Mouse (Mus musculus): ENCODE results near the gene Ctsw. TPM values are rescaled to one million over a fixed set of nuclear protein-coding genes. Genes with fewer than 3 reads are reported as not detected.
A peak's percentile ranks its signal among the peaks of the same experiment; 100 is the strongest.
"Not testable (repeated sequence)": the region's sequence is repeated elsewhere in the genome, so short reads cannot be mapped to it uniquely, and the experiment has no call there.

The Ctsw gene
- total and polyA plus RNA-seq, 2 experiments from 2014 or later: 1.2 to 2.0 TPM

DNA sequence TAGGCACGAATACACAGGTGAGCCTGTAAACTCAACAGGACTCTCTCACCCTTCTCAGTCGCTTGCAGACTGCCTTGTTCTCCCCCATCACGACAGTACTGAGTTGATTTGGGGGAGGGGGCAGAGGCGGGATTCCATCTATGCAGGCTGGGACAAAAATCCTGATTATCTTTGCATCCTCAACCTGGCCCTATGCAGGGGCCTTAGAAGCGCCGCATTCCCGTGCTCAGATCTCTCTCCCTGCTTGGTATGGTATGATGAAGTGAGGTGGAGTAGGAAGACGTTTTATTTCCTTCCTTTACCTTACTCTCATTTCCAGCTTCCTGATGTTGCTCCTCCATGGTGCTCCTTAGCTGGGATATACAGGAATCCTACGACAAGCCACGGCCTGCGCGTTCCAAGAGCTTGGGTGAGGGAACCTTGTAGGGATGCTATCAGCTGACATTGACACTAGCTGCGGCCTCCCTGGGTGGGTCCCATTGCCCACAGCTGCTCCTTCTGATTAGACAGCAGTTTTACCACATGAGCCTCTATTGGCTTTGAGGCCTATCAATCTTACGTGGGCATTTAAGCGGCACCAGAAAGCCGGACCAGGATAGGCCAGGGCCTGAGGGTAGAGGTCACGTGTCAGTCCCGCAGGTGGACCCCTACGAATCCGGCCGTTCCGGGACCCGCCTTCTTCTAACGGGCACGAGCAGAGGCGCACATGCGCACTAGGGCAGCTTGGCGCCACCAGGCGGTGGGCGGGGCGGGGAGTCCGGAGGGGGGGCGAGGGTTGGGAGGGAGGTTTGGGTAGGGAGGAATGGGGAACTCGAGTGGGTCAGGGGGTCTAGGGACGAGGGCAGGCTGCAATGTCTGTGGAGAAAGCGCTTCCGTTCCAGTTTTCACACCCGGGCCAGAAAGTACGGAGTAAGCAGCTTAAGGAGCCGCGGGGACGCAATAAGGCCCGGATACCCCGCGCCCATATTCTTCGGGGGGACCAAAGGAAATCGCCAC, 42.0 kb upstream of the Ctsw start, which contains the start of gene Snx32:
Gene Snx32, minus strand, starts transcription at position 508 of the 996 bp plus-strand sequence.
- Histone ChIP-seq H3K4me2 (ENCODE audit: low read depth, low read length) (peak within 1 kb of the TSS; percentile 80), H3K9ac (replicated peaks; ENCODE audit: low read length) (peak within 1 kb of the TSS; percentile 70), H3K27ac (peak within 1 kb of the TSS; percentile 82), H3K36me3 (ENCODE audit: insufficient read depth, low read length) (no peaks in the 10 kb centered on the region), H3K4me3 (ENCODE audit: low read length) (peak within 1 kb of the TSS; percentile 53), H3K27me3 (ENCODE audit: insufficient read depth, low read length) (no peaks in the 10 kb centered on the region), H3K9me3 (ENCODE audit: low read length) (no peaks in the 10 kb centered on the region), H3K4me1 (ENCODE audit: insufficient read depth, low read length) (peaks cover 16% of the 10 kb centered on the region)
- peak; percentile 52 for TF ChIP-seq CTCF (IDR thresholded peaks at IDR 0.05; ENCODE audit: low read depth)
- DNase-seq (ENCODE audit: low spot score): peak; percentile 99
- ATAC-seq: peak; percentile 99
- WGBS: 2% methylated on average over 47 of the region's 47 CpGs

DNA sequence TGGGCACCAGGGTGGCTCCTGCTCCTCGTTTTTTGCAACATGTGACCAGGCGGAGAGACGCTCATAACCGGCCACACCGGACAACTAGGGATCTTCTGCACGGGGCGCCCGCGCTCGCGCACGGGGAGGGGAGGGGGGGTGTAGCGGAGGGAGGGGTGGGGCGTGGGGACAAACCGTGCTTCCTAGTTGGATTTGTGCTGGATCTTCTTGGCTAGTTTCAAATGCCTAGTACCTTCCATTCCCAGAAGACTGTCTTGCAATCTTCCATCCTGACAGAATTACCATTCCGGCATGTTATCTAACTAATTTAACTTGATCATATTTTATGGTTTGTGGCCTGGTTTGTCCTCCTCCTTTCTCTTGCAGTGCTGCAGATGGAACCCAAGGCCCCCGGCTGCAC, 35.4 kb upstream of the Ctsw start, which contains the start of gene 1700020D05Rik:
Gene 1700020D05Rik, minus strand, starts transcription at position 101 of the 400 bp plus-strand sequence.
- H3K27ac ChIP-seq: no peak within 1 kb of the TSS
- H3K27me3 ChIP-seq (ENCODE audit: insufficient read depth, low read length): no peaks in the 10 kb centered on the region
- TF ChIP-seq CTCF (IDR thresholded peaks at IDR 0.05; ENCODE audit: low read depth): no peak
- H3K36me3 ChIP-seq (ENCODE audit: insufficient read depth, low read length): no peaks in the 10 kb centered on the region
- 62% methylated on average over 17 of the region's 17 CpGs for WGBS
- H3K4me1 ChIP-seq (ENCODE audit: insufficient read depth, low read length): no peaks in the 10 kb centered on the region
- H3K9me3 ChIP-seq (ENCODE audit: low read length): no peaks in the 10 kb centered on the region
- ATAC-seq (no peak), DNase-seq (ENCODE audit: low spot score) (no peak)
- H3K9ac ChIP-seq (replicated peaks; ENCODE audit: low read length): no peak within 1 kb of the TSS
- no peak within 1 kb of the TSS for H3K4me3 ChIP-seq (ENCODE audit: low read length)
- H3K4me2 ChIP-seq (ENCODE audit: low read depth, low read length): no peak within 1 kb of the TSS

DNA sequence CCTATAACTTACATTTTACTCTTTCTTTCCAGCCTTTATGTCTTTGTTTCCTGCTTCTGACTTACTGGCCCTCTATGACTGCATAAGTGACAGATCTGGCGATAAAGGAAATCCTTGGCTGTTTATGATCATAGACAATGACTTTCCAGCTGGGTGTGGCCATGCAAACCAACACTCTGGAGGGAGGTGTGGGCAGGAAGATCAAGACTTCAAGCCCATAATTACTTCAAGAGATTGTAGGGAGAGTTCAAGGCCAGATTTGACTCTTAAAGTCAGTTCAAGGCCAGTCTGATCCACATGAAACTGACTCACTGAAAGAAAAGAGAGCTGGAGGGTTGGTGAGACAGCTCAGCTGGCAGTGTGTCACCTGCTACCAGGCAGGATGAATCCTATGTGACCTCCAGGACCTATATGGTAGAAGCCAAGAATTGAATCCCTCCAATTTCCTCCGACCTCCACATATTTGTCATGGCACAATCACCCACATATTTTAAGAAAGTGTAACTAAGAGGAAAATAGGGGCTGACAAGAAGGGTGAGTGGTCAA, 32.1 kb upstream of the Ctsw start:
- H3K27ac ChIP-seq: no peak overlapping the region
- H3K27me3 ChIP-seq (ENCODE audit: insufficient read depth, low read length): no peaks in the 10 kb centered on the region
- no peak for TF ChIP-seq CTCF (IDR thresholded peaks at IDR 0.05; ENCODE audit: low read depth)
- H3K9me3 ChIP-seq (ENCODE audit: low read length): no peaks in the 10 kb centered on the region
- peaks cover 23% of the 10 kb centered on the region for H3K36me3 ChIP-seq (ENCODE audit: insufficient read depth, low read length)
- DNase-seq (ENCODE audit: low spot score) (no peak), ATAC-seq (no peak)
- H3K4me1 ChIP-seq (ENCODE audit: insufficient read depth, low read length): no peaks in the 10 kb centered on the region
- 91% methylated on average over 2 of the region's 2 CpGs for WGBS
- H3K4me3 ChIP-seq (ENCODE audit: low read length): no peak overlapping the region
- H3K4me2 ChIP-seq (ENCODE audit: low read depth, low read length): no peak overlapping the region
- no peak overlapping the region for H3K9ac ChIP-seq (replicated peaks; ENCODE audit: low read length)

DNA sequence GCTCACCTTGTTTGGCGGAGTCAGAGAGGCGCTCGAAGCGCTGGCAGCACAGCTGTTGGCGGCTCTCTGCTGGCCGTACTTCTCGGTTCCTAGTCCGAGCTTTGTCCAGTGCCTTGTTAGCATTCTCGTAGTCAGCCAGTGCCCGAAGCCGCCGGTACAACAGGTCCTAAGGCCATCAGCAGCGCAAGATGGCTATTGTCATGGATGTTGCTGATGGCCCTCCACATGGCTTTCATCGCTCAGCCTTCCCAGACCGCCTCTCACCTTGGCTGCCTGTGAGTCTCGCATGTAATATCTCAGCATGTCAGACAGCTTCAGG, 27.7 kb upstream of the Ctsw start:
- no peak overlapping the region for H3K4me3 ChIP-seq (ENCODE audit: low read length)
- TF ChIP-seq CTCF (IDR thresholded peaks at IDR 0.05; ENCODE audit: low read depth): no peak
- H3K27ac ChIP-seq: no peak overlapping the region
- no peak overlapping the region for H3K4me2 ChIP-seq (ENCODE audit: low read depth, low read length)
- WGBS: 82% methylated on average over 16 of the region's 16 CpGs
- peaks cover 48% of the 10 kb centered on the region for H3K36me3 ChIP-seq (ENCODE audit: insufficient read depth, low read length)
- ATAC-seq (no peak), DNase-seq (ENCODE audit: low spot score) (no peak)
- peaks cover 4% of the 10 kb centered on the region; the same call in 1 of the 2 replicates for H3K4me1 ChIP-seq (ENCODE audit: insufficient read depth, low read length)
- H3K9ac ChIP-seq (replicated peaks; ENCODE audit: low read length): no peak overlapping the region
- no peaks in the 10 kb centered on the region for H3K9me3 ChIP-seq (ENCODE audit: low read length)
- H3K27me3 ChIP-seq (ENCODE audit: insufficient read depth, low read length): no peaks in the 10 kb centered on the region

DNA sequence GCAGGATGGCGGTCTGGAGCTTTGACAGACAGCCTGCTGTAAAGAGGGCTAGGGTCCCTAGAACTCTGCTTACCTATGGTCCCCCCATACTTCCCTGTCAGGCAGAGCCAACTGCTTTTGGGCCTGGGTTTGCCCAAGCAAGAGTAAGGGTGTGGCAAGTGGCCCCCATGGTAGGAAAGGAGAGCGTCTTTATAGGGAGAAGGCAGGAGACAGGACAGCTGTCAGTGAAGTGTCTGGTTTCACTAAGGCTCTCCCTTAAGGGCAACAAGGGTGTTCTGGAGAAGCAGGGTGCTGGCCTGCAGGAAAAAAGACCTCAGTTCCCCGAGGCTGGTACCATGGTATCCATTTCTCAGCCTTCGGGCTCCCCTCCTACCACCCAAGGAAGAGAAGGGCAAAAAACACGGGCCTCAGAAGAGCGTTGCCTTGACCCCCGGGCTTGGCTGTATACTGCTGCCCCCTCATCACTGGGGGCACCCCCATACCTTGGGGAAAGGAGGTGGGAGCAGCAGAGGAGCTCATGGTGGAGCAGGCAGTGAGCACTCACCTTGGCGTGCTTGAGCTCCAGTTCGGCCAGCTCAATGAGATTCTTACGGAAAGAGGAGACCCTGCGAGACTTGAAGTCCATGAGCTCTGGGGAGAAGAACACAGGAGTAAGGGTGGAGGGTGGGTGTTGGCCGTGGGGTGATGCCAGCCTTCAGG, 27.2 kb upstream of the Ctsw start:
- H3K4me2 ChIP-seq (ENCODE audit: low read depth, low read length): no peak overlapping the region
- ATAC-seq: no peak
- 84% methylated on average over 12 of the region's 12 CpGs for WGBS
- H3K4me1 ChIP-seq (ENCODE audit: insufficient read depth, low read length): peaks cover 4% of the 10 kb centered on the region; the same call in 1 of the 2 replicates
- H3K27me3 ChIP-seq (ENCODE audit: insufficient read depth, low read length): no peaks in the 10 kb centered on the region
- no peak for TF ChIP-seq CTCF (IDR thresholded peaks at IDR 0.05; ENCODE audit: low read depth)
- H3K36me3 ChIP-seq (ENCODE audit: insufficient read depth, low read length): peaks cover 48% of the 10 kb centered on the region
- no peak overlapping the region for H3K4me3 ChIP-seq (ENCODE audit: low read length)
- H3K27ac ChIP-seq: no peak overlapping the region
- H3K9me3 ChIP-seq (ENCODE audit: low read length): no peaks in the 10 kb centered on the region
- no peak overlapping the region for H3K9ac ChIP-seq (replicated peaks; ENCODE audit: low read length)
- no peak for DNase-seq (ENCODE audit: low spot score)

DNA sequence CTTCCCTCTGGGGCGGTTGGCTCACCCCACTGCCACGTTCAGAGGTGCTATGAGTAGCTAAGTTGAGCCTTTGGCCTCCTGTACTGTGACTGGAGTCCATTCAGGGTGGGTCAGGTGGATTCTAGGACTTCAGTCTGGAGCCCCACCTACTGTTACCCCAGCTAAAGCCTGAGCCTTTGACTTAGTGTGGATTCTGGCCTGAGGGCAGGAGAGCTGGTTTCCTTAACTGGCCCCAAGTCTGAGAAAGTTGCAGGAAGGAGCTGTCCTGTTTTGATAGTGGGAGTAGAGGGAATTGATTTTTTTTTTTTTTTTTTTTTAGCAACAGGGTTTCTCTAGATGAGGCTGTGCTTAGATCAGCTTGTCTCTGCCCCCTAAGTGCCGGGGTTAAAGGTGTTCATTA, 26.0 kb upstream of the Ctsw start:
- H3K4me3 ChIP-seq (ENCODE audit: low read length): no peak overlapping the region
- 89% methylated on average over 3 of the region's 3 CpGs for WGBS
- no peak for ATAC-seq
- DNase-seq (ENCODE audit: low spot score): no peak
- no peak for TF ChIP-seq CTCF (IDR thresholded peaks at IDR 0.05; ENCODE audit: low read depth)
- no peaks in the 10 kb centered on the region for H3K27me3 ChIP-seq (ENCODE audit: insufficient read depth, low read length)
- no peak overlapping the region for H3K9ac ChIP-seq (replicated peaks; ENCODE audit: low read length)
- no peak overlapping the region for H3K27ac ChIP-seq
- H3K9me3 ChIP-seq (ENCODE audit: low read length): no peaks in the 10 kb centered on the region
- no peak overlapping the region for H3K4me2 ChIP-seq (ENCODE audit: low read depth, low read length)
- peaks cover 48% of the 10 kb centered on the region for H3K36me3 ChIP-seq (ENCODE audit: insufficient read depth, low read length)
- peaks cover 6% of the 10 kb centered on the region for H3K4me1 ChIP-seq (ENCODE audit: insufficient read depth, low read length)

DNA sequence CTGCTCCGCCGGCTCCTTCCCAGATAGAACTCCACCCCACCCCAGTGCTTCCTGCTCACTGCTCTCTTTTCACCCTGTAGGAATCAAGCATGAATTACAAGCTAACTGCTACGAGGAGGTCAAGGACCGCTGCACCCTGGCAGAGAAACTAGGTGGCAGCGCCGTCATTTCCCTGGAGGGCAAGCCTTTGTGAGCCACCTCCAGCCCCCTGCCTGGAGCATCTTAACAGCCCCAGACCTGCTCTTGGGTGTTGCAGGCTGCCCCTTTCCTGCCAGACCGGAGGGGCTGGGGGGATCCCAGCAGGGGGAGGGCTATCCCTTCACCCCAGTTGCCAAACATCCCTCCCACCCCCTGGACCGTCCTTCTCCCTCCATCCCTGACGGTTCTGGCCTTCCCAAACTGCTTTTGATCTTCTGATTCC, 25.0 kb upstream of the Ctsw start:
- 54% methylated on average over 9 of the region's 9 CpGs for WGBS
- H3K36me3 ChIP-seq (ENCODE audit: insufficient read depth, low read length): peaks cover 48% of the 10 kb centered on the region
- not testable (repeated sequence) for DNase-seq (ENCODE audit: low spot score)

More for the DNA sequence above, 25.0 kb upstream of the Ctsw start:
- H3K27ac ChIP-seq; H3K27me3 ChIP-seq (ENCODE audit: insufficient read depth, low read length); ATAC-seq; H3K9ac ChIP-seq (replicated peaks; ENCODE audit: low read length); H3K4me3 ChIP-seq (ENCODE audit: low read length); H3K9me3 ChIP-seq (ENCODE audit: low read length); H3K4me2 ChIP-seq (ENCODE audit: low read depth, low read length); H3K4me1 ChIP-seq (ENCODE audit: insufficient read depth, low read length): not testable (repeated sequence)

Data from hindbrain, postnatal 0 days (tissue).